In the genomic region with DNA sequence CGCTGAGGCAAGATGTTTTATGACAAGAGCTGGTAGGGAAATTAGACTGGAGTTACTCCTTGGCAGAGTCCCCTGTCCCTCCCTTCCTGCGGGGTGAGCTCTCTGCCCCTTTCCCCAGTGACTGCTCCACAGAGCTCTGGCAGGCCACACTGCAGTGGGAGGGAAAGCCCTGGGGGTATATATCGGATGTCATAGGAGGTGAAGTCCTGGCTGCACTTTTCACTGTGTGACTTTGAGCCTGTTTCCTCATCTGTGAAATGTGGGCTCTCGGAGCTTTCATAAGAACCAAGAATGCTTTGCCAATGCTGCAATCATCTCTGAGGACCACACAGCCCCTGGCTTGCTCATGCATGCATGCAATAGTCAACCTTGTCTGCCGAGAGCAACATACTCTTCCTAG, we compare ENCODE assay signal across 10 mouse cellular contexts. TPM values are rescaled to one million over a fixed set of nuclear protein-coding genes. Genes with fewer than 3 reads are reported as not detected.
DNase-seq lines count a peak whose midpoint lies in the region; ATAC-seq and TF ChIP-seq lines count a peak whose summit lies in the region.
"Had no signal": no experiment of that assay in that cellular context is flagged by ENCODE, and none has a peak within 500 bp of the region (broad histone marks: within the 10 kb centered on the region; RNA-seq: fewer than 3 reads in every experiment).

No protein-coding gene starts in this region.

- no peaks in the 10 kb centered on the region for H3K9me3 ChIP-seq in lung, postnatal 0 days (ENCODE audit: low read length)
- H3K9me3 ChIP-seq in stomach, embryonic 14.5 days (ENCODE audit: control insufficient read depth, low read depth, low read length): no peaks in the 10 kb centered on the region

- ATAC-seq in lung, postnatal 0 days: peak; percentile 25
- ATAC-seq in stomach, embryonic 14.5 days (ENCODE audit: insufficient number of reproducible peaks, insufficient read depth, low FRiP score, low read depth): no peak
- ATAC-seq in inflammation-experienced regulatory T-cells, adult 6 months: no peak

- WGBS in lung, postnatal 0 days: 57% methylated on average over 5 of the region's 5 CpGs
- 73% methylated on average over 5 of the region's 5 CpGs for WGBS in stomach, embryonic 14.5 days

- H3K4me2 ChIP-seq in lung, postnatal 0 days (replicated peaks; ENCODE audit: low read depth, low read length): no peak overlapping the region
- H3K4me2 ChIP-seq in stomach, embryonic 14.5 days (replicated peaks; ENCODE audit: low read depth, low read length): no peak overlapping the region
- H3K4me2 ChIP-seq: hindbrain, embryonic 14.5 days; lung, embryonic 14.5 days had no signal

- no peak overlapping the region for H3K4me3 ChIP-seq in lung, postnatal 0 days (ENCODE audit: low read depth, low read length)
- H3K4me3 ChIP-seq in stomach, embryonic 14.5 days (ENCODE audit: low read depth, low read length): no peak overlapping the region

- peak; percentile 71 for DNase-seq in adrenal gland, adult 2 months
- DNase-seq in adrenal gland, postnatal 4 days (ENCODE audit: low spot score in 2 of 2): no peak
- DNase-seq in lung, postnatal 0 days (ENCODE audit: low spot score): peak; percentile 45
- DNase-seq in lung, postnatal 25 days (ENCODE audit: low spot score): no peak
- peak; percentile 49 for DNase-seq in kidney, adult 18-20 months
- no peak for DNase-seq in spleen, postnatal 36 days (ENCODE audit: low spot score in 2 of 2)
- DNase-seq: lung, embryonic 14.5 days had no signal

- no peaks in the 10 kb centered on the region for H3K27me3 ChIP-seq in lung, postnatal 0 days (replicated peaks; ENCODE audit: insufficient read depth, low read length)
- H3K27me3 ChIP-seq in stomach, embryonic 14.5 days (ENCODE audit: control insufficient read depth, insufficient read depth, low read length): no peaks in the 10 kb centered on the region

- no peaks in the 10 kb centered on the region for H3K36me3 ChIP-seq in lung, postnatal 0 days (ENCODE audit: insufficient read depth, low read length)
- no peaks in the 10 kb centered on the region for H3K36me3 ChIP-seq in stomach, embryonic 14.5 days (ENCODE audit: control insufficient read depth, insufficient read depth, low read length)

- TF ChIP-seq CTCF in lung, postnatal 0 days (IDR thresholded peaks at IDR 0.05): no peak

- H3K9ac ChIP-seq in lung, postnatal 0 days (replicated peaks; ENCODE audit: low read depth): no peak overlapping the region
- H3K9ac ChIP-seq in stomach, embryonic 14.5 days (replicated peaks; ENCODE audit: low read depth, low read length): no peak overlapping the region
- H3K9ac ChIP-seq: hindbrain, embryonic 14.5 days; lung, embryonic 14.5 days had no signal

- no peak overlapping the region; the same call in 1 of the 2 replicates for H3K27ac ChIP-seq in lung, postnatal 0 days (ENCODE audit: low read length)
- peak overlapping the region; percentile 69; the same call in 1 of the 2 replicates for H3K27ac ChIP-seq in stomach, embryonic 14.5 days (ENCODE audit: low read length)
- H3K27ac ChIP-seq: hindbrain, embryonic 14.5 days had no signal

- TF ChIP-seq EP300 in lung, postnatal 0 days (IDR thresholded peaks at IDR 0.05): no peak

- H3K4me1 ChIP-seq in lung, postnatal 0 days (ENCODE audit: insufficient read depth, low read depth, low read length): peaks cover 5% of the 10 kb centered on the region; the same call in 1 of the 2 replicates
- peaks cover 18% of the 10 kb centered on the region; the same call in 1 of the 2 replicates for H3K4me1 ChIP-seq in stomach, embryonic 14.5 days (ENCODE audit: control insufficient read depth, insufficient read depth, low read length)

RNA-seq across cellular contexts. Expression of a gene that starts 30.3 kb away (rescaled TPM):
- 100 to 1,000 TPM; 154 to 186 TPM for total RNA-seq in adrenal gland, adult 2 months (2021)
- polyA plus RNA-seq in adrenal gland, adult 2 months (2012; rRNA removed): 116 and 153 TPM in 2 replicates
- total RNA-seq in adrenal gland, postnatal 4 days (2021): 10 to 100 TPM; 80.9 to 94.5 TPM
- 50.3 and 56.3 TPM in 2 replicates for polyA plus RNA-seq in lung, postnatal 0 days (2015; fragmentation: Nextera tagmentation; extraction: Ambion mirVana)
- 22.1 and 28.9 TPM in 2 replicates for polyA plus RNA-seq in stomach, embryonic 14.5 days (2014; fragmentation: Nextera tagmentation; extraction: Ambion mirVana)
- under 1 TPM in 1 of 3 experiments, not detected in 2; 0.21 TPM for polyA plus RNA-seq in inflammation-experienced regulatory T-cells, adult 6 months (2017; shearing (Covaris generic))

Comparison
In these comparisons a context has a peak if more than half of its experiments do, and no peak if none do; other contexts are left out.
1. DNase-seq: peak in adrenal gland, adult 2 months (single experiment), lung, postnatal 0 days (single experiment) and kidney, adult 18-20 months (single experiment); none in adrenal gland, postnatal 4 days (0 of 2), lung, postnatal 25 days (single experiment) and spleen, postnatal 36 days (0 of 2).
2. RNA of a gene that starts 30.3 kb away (polyA plus RNA-seq): 116 to 153 TPM in adrenal gland, adult 2 months, 50.3 to 56.3 TPM in lung, postnatal 0 days and 22.1 to 28.9 TPM in stomach, embryonic 14.5 days; 0.21 TPM in inflammation-experienced regulatory T-cells, adult 6 months; every median in the first group is over 10 times any median in the second.